Mouse (Mus musculus) forebrain, embryonic 16.5 days (tissue): ENCODE results near the gene Cln5. TPM values are rescaled to one million over a fixed set of nuclear protein-coding genes. Genes with fewer than 3 reads are reported as not detected.

Source experiments
- ATAC-seq: fragments of 200-750 bp; cut with Nextera tagmentation; 2 replicates; pipeline ENCODE4 v1.8.0; 2017; ENCODE audit warnings: mild to moderate bottlenecking, moderate library complexity
- H3K27ac ChIP-seq: fragments of 300-500 bp; sonication (generic); 2 replicates; pipeline ENCODE4 v1.5.1; 2014; ENCODE audit warnings: low read length, control low read depth
- H3K27me3 ChIP-seq: fragments of 300-500 bp; sonication (generic); replicated peaks from 2 replicates; pipeline ENCODE4 v1.6.1; 2014; ENCODE audit warnings: low read length; ENCODE audit not compliant: control insufficient read depth, insufficient read depth
- H3K36me3 ChIP-seq: fragments of 300-500 bp; sonication (generic); 2 replicates; pipeline ENCODE4 v1.6.1; 2014; ENCODE audit not compliant: control insufficient read depth, insufficient read depth
- H3K4me1 ChIP-seq: fragments of 300-500 bp; sonication (generic); replicated peaks from 2 replicates; pipeline ENCODE4 v1.6.1; 2014; ENCODE audit warnings: low read length; ENCODE audit not compliant: control insufficient read depth, insufficient read depth
- H3K4me2 ChIP-seq: fragments of 300-500 bp; sonication (generic); 2 replicates; pipeline ENCODE4 v1.6.1; 2014; ENCODE audit warnings: mild to moderate bottlenecking, low read length, control low read depth
- H3K4me3 ChIP-seq: fragments of 300-500 bp; sonication (generic); replicated peaks from 2 replicates; pipeline ENCODE4 v1.5.1; 2014; ENCODE audit warnings: mild to moderate bottlenecking, low read length, control low read depth
- H3K9ac ChIP-seq: fragments of 300-500 bp; sonication (generic); replicated peaks from 2 replicates; pipeline ENCODE4 v1.6.1; 2014; ENCODE audit warnings: low read depth, low read length, control low read depth
- H3K9me3 ChIP-seq: fragments of 300-500 bp; sonication (generic); 2 replicates; pipeline ENCODE4 v1.6.1; 2016; ENCODE audit warnings: low read length; ENCODE audit not compliant: control insufficient read depth
- WGBS: fragments of 180-500 bp; shearing (Covaris S2); extraction: QIAGEN DNeasy Blood & Tissue Kit; methylation state at CpG from one replicate; pipeline ENCODE4 v1.1.7; 2014; 5-methylcytosine and 5-hydroxymethylcytosine counted together
- polyA plus RNA-seq: library from polyadenylated mRNA; unstranded; fragments of >200 nt; fragmentation: Nextera tagmentation; extraction: Ambion mirVana; gene quantifications from 2 replicates; pipeline ENCODE4 v1.2.1, GENCODE M21; 2015

Cln5 gene
- polyA plus RNA-seq, 1 experiment from 2014 or later: 9.4 TPM

DNA sequence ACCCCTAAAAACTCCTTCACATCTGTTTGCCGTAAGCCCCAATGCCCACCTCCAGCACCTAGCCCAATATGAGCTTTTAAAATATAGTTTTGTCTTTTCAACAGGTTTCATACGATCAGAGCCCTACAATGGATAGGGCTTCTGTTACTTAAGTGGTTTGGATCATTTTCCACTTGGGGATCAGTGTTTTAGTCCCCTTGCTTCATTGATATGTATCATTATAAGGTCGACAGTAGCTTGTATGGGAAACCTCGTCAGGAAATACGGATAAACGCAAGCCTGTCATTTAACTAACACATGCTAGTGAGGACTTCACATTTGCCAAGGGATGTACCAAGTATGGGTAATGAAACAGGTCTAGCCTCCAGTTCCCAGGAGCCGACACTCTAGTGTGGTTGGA is 13.4 kb upstream of the Cln5 start:
- Histone ChIP-seq H3K9ac (no peak overlapping the region), H3K4me3 (no peak overlapping the region), H3K4me1 (no peaks in the 10 kb centered on the region), H3K9me3 (no peaks in the 10 kb centered on the region), H3K4me2 (no peak overlapping the region), H3K27me3 (no peaks in the 10 kb centered on the region), H3K27ac (no peak overlapping the region), H3K36me3 (no peaks in the 10 kb centered on the region)
- no peak for ATAC-seq
- 95% methylated on average over 7 of the region's 7 CpGs for WGBS

DNA sequence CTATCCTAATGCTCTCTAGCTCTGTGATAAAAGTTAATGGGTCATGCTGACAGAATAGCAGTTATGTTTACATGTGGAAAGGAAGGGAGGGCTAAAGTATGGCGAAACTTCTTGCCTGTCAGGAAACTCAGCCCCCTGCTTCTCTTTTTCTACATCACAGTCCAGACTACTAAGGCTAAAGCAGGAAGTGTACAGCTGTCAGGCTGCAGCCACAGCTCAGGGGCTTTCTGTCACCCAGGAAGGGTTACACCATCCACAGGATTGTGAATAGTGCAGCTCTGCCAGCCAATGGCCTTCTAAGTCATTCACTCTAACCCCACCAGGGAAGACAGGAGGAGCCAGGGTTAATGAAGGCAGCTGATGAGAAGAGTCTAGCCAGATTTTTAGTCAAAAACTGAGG is 11.0 kb upstream of the Cln5 start:
- 74% methylated on average over 1 of the region's 1 CpGs for WGBS
- no peak overlapping the region for H3K4me2 ChIP-seq
- no peak overlapping the region for H3K4me3 ChIP-seq
- H3K9me3 ChIP-seq: no peaks in the 10 kb centered on the region
- H3K27me3 ChIP-seq: no peaks in the 10 kb centered on the region
- no peaks in the 10 kb centered on the region for H3K36me3 ChIP-seq
- no peak overlapping the region for H3K9ac ChIP-seq
- ATAC-seq: no peak
- H3K27ac ChIP-seq: no peak overlapping the region
- no peaks in the 10 kb centered on the region for H3K4me1 ChIP-seq

DNA sequence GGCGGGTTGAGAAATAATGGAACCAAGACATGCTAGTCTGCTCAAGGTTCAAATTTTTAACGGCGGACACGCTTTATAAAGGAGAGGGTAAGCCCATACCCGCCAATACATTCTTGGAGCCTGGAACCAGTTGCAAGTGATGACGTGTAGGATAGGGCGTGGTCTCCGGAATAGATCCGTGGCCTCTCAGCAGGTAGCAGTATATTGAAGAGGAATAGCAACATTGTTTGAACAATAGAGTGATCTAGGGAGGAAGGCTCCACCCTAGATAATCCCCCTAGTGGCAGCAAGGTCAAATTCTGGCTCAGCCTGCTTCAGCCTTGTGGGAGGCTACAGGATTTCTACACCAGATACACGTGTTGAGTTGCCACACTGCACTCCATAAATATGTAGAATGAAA is 10.5 kb upstream of the Cln5 start:
- H3K4me1 ChIP-seq: no peaks in the 10 kb centered on the region
- H3K9ac ChIP-seq: no peak overlapping the region
- no peaks in the 10 kb centered on the region for H3K27me3 ChIP-seq
- no peak overlapping the region for H3K4me2 ChIP-seq
- no peaks in the 10 kb centered on the region for H3K36me3 ChIP-seq
- WGBS: 87% methylated on average over 10 of the region's 10 CpGs
- H3K27ac ChIP-seq: no peak overlapping the region
- no peak for ATAC-seq
- H3K9me3 ChIP-seq: no peaks in the 10 kb centered on the region
- H3K4me3 ChIP-seq: no peak overlapping the region

DNA sequence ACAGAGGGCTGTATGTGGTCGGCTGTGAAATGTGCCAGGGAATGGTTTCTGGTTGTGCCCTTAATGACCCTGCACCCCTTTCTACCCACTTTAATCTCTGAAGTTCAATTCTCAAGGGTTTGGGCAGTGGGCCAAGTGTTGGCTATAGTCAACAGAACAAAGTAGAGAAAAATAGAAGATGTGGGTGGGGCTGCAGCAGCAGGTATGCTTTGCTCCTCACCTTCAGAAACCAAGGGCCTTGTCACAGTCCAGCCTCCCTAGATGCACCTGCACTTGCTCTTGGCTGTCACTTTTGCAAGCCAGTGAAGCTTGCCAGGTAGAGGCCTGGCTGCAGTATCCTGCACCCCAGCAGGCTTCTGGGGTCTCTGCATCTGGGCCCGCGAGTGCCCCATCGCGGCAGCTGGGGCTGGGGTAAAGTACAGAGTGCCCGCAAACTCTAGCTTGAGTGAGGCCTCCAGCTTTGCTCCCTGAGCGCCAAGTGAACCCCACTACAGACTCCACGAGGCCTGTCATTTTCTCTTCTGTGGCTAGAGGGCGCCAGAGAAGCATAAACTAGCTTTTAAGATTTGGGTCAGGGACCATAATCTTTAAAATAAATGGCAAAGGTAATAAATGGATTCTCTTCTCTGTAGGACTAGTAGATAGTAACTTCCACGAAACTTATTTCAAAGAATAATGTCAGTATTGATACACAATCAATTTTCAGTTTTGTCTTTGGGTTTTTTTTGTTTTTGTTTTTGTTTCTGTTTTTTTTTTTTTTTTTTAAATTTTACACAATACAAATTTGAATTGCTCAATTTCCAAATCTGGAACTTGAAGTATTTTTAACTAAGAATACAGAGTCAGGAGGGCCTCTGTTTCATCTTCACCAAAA is 4.5 kb upstream of the Cln5 start:
- Histone ChIP-seq H3K27me3 (no peaks in the 10 kb centered on the region), H3K4me1 (peaks cover 9% of the 10 kb centered on the region), H3K4me3 (no peak overlapping the region), H3K36me3 (no peaks in the 10 kb centered on the region), H3K4me2 (no peak overlapping the region), H3K9me3 (no peaks in the 10 kb centered on the region), H3K9ac (no peak overlapping the region), H3K27ac (no peak overlapping the region)
- 10% methylated on average over 10 of the region's 10 CpGs for WGBS
- no peak for ATAC-seq

DNA sequence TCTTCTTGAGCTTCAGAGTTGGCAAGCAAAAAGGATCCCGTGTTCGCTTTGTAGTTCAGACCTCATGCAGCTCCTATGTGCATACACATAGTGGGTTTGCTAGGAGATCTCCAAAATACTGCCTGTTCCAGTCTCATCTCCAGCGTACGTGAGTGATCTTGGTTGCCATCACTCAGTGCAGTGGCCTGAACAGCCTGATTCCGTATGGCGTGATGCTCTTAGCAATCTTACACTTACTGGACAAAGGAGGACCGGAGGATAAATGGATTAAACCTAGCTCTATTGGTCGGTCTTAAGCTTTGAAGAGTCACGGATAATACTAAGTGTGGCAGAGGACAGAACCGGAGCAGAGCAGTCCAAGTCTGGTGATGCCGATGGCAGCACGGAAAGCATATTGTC is 552 bp upstream of the Cln5 start:
- H3K27ac ChIP-seq: peak overlapping the region; percentile 71
- peak overlapping the region; percentile 79 for H3K4me3 ChIP-seq
- H3K27me3 ChIP-seq: no peaks in the 10 kb centered on the region
- H3K9ac ChIP-seq: peak overlapping the region; percentile 77
- 9% methylated on average over 12 of the region's 12 CpGs for WGBS
- H3K4me1 ChIP-seq: peaks cover 13% of the 10 kb centered on the region
- no peak for ATAC-seq
- no peaks in the 10 kb centered on the region; the same call in 1 of the 2 replicates for H3K36me3 ChIP-seq
- H3K4me2 ChIP-seq: peak overlapping the region; percentile 97
- H3K9me3 ChIP-seq: no peaks in the 10 kb centered on the region

DNA sequence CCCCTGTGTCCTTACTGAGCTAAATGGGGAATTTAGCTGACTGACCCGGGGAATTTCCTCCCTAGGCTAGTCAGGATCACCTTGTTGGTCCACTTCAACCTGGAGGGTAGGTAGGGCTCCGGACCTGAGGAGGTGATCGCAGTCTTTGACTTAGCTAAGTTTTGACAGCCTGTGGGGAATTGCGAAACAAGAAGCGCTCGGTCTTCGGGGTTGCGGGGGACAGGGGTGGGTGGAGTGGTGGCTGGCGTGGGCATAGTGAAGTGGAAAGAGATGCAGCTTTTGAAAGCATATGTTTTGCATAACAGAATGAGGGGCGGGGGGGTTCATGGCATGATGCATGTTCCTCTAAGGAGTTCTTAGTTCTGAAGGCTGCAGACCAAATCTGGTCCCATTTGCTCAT is 774 bp downstream of the Cln5 start:
- Histone ChIP-seq H3K9me3 (no peaks in the 10 kb centered on the region), H3K4me1 (peaks cover 9% of the 10 kb centered on the region), H3K27me3 (no peaks in the 10 kb centered on the region), H3K36me3 (no peaks in the 10 kb centered on the region; the same call in 1 of the 2 replicates), H3K9ac (peak overlapping the region; percentile 77), H3K4me2 (peak overlapping the region; percentile 97), H3K4me3 (peak overlapping the region; percentile 79), H3K27ac (no peak overlapping the region)
- WGBS: 2% methylated on average over 10 of the region's 10 CpGs
- ATAC-seq: no peak

DNA sequence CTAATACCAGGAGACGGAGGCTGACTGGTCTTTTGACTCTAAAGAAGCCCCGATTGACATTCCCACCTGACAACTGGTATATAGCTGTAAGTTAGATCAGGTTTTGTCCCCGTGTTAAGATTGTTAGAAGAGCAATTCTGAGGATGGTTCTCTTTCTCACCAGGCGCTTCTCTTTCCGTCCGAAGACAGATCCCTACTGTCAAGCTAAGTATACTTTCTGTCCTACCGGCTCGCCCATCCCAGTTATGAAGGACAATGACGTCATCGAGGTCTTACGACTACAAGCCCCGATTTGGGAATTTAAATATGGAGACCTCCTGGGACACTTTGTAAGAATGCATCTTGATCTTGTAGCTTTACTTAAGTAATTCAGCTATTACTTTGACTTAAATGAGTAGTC is 1.5 kb downstream of the Cln5 start:
- Histone ChIP-seq H3K4me1 (peaks cover 9% of the 10 kb centered on the region), H3K9ac (no peak overlapping the region), H3K4me2 (no peak overlapping the region), H3K27ac (no peak overlapping the region), H3K27me3 (no peaks in the 10 kb centered on the region), H3K9me3 (no peaks in the 10 kb centered on the region), H3K4me3 (no peak overlapping the region), H3K36me3 (peaks cover 1% of the 10 kb centered on the region; the same call in 1 of the 2 replicates)
- ATAC-seq: no peak
- 94% methylated on average over 12 of the region's 12 CpGs for WGBS

DNA sequence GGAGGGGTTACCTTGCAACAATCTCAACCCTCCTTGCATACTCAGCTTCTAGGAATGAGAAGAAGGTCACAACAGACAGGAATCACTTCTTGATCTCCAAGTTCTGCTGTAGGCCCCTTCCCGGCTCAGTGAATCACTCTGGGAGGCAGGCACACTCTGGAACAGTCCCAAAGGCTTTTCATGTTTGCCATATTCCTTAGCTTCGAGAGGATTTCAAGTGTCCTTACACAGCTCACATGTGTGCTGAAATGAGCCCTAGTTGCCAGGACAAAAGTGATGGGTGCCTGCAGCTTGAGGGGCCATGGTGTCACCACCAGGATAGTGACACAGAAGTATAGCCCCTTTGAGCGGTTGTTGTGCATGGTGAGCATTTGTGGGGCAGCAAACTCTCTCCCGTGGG is 2.7 kb downstream of the Cln5 start:
- no peak for ATAC-seq

DNA sequence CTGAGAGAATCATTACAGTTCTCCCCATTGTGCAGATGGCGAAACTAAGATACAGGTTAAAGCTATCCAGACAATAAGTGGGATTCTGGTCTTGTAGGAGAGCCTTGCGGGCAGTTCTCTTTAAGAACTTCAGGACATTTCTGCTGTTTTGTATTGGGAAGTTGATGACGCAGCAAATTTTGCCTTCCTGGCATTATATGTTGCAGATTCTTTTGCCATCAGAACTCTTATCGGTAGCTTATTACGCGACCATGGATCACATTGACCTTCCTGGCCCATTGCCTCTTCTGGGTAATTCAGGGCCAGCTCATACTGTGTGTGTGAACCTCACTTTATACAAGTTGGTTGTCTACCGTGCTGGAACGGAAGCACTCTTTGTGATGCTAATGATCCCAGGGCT is 3.8 kb downstream of the Cln5 start:
- no peaks in the 10 kb centered on the region for H3K27me3 ChIP-seq
- H3K9me3 ChIP-seq: no peaks in the 10 kb centered on the region
- H3K9ac ChIP-seq: no peak overlapping the region
- WGBS: 76% methylated on average over 8 of the region's 8 CpGs
- H3K4me2 ChIP-seq: no peak overlapping the region
- H3K4me3 ChIP-seq: no peak overlapping the region
- peaks cover 9% of the 10 kb centered on the region for H3K4me1 ChIP-seq
- ATAC-seq: no peak
- peaks cover 2% of the 10 kb centered on the region; the same call in 1 of the 2 replicates for H3K36me3 ChIP-seq
- H3K27ac ChIP-seq: no peak overlapping the region

More for the DNA sequence above, 2.7 kb downstream of the Cln5 start:
- Histone ChIP-seq H3K27ac (no peak overlapping the region), H3K36me3 (peaks cover 2% of the 10 kb centered on the region; the same call in 1 of the 2 replicates), H3K9ac (no peak overlapping the region), H3K4me2 (no peak overlapping the region), H3K4me1 (peaks cover 9% of the 10 kb centered on the region), H3K27me3 (no peaks in the 10 kb centered on the region), H3K9me3 (no peaks in the 10 kb centered on the region), H3K4me3 (no peak overlapping the region)
- WGBS: 88% methylated on average over 4 of the region's 4 CpGs
